Mouse (Mus musculus) mouse trophoblast stem cell (cell line): Measurements from ENCODE around the gene Abl1.

Experiments used
- in situ Hi-C, 2 experiments: fragments of 300-500 bp; cut with MseI, MboI; formaldehyde crosslinking; loops; 2 replicates in 1 of 2; 3 replicates in 1 of 2; pipeline ENCODE4 v1.15.1; 2025

The Abl1 gene

DNA sequence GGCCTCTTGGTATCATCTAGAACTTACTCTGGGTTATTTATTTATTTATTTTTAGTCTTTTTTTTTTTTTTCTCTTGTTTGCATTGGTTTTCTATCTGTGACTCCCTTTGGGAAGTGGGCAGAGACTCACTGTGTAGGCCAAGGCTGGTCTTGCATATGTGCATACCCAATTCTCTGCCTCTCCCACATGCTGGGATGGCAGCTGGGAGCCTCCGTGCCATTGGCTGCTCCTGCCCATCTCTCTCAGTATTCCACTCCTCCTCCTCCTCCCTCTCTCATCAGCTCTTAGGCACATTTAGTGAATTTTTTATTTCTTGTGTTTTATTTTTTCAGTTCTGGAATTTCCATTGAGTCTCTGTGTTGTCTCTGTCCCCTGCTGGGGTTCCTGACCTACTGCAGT, 53.6 kb downstream of the Abl1 start:
- in situ Hi-C loops = no loop called here

DNA sequence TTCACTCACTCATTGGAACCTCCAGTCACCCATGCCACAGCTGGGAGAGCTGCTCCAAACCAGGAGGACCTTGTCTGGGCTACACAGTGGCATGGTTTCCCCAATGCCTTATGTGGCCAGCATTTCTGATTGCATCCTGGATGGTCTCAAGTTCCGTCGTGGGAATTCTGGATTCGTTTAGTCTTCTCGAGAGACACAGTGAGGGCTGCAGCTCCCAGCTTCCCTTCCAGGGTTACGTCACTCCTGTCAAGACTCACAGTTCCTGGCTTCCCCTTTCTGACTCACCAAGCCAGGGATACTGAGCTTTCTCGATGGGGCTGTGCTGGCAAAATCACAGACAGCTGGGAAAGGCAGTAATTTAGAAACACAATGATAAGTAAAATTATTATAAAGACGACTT, 54.0 kb downstream of the Abl1 start:
- in situ Hi-C loops = no loop called here

DNA sequence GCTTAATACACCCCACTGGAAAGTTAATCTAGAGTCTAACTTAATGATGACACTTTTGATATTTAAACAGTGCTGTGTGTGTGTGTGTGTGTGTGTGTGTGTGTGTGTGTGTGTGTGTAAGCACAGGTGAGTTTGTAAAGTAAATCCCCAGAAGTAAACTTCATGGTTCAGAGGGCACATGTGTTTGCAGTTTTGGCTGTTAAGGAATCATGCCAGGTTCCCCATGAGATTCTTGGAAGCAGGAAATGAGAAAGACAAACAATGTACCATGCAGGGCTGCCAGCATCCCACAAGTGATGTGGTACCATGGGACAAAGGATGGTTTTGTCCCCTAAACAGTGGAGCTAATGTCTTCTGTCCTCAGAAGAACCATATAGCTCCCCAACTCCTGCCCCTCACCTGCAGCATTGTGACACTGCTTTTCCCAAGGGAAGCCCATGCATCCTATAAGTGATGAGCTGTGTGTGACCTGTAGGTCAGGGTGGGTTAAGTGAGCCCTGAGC, 57.6 kb downstream of the Abl1 start:
- in situ Hi-C loops = no loop called here

DNA sequence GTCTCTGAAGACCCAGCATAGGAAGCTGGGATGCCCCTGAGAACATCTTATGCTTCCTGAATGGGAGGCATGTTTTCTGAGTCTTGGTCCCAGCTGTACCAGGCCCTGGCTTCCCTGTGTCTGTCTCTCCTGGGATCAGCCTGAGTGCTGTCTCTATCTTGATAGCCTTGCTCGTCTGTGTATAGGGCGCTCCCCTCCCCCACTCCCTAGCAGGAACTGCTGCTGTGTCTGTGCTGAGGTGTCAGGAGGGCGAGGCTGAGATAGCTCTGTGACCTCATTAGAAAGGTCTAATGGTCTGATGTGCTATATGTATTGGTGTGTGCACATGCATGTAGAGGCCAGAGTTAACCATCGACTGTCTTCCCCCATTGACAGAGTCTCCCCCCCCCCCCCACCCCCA, 58.7 kb downstream of the Abl1 start:
- in situ Hi-C loops = no loop called here

DNA sequence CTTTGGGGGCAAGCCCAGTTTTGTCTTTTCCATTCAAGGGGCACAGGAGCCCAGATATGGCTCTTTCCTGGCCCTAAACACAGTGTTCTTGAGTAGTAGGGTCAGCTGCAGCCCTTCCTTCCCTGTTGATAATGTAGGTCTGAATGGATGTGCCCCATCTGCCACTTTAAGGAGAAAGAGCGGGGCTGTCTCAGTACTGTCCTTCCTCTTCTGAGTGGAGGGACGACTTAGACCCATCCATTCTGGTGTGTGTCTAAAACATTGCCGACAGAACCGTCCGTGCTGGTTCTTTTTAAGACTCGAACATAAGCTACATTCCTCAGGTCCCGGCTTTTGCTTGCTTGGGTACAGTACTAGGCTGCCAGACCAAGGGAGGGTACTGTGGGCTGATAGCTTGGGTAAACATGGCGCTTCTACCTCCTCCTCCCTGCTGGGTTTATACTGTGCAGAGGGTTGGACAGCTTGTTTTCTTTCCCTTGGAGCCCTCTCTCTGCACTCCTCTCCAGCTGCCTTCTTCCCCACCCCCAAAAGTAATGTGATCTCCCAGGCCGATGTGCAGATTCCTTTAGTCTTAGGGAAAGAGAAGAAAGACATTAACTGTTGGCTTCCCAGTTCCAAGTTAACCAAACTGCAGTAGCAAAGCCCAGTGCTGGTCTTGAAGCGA, 61.0 kb downstream of the Abl1 start:
- in situ Hi-C loops = no loop called here

DNA sequence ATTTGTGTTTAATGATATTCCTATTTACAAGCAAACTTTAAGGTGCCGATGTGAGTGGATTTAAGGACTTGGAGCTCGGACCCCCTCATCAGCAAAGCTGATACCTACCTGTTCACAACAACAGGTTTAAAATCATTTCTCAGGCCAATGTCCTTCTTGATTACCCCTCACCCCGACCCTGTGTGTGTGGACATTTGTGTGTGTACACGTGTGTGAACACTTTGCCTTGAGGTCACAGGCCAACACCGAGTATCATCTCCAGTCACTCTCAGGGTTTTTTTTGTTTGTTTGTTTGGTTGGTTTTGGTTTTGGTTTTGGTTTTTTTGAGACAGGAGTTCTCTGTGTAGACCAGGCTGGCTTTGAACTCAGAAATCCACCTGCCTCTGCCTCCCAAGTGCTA, 62.0 kb downstream of the Abl1 start:
- in situ Hi-C loops = no loop called here

DNA sequence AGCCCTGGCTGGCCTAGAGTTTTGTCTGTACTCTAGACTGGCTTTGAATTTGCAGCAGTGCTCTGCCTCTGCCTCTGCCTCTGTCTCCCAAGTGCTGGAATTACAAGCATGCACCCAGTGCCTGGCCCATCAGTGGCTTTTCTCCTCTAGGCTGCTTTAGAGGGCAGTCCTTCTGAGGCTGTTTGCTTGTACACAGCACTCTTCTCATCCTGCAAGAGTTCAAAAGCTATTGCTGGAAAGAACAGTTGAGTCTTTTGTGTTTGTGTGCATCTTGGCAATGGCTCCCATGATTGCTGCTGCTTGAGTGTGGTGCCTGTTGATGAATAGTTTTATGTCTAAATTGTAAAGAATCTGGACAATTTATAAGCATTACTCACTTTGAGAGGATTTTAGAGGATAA, 69.3 kb downstream of the Abl1 start:
- in situ Hi-C loops = no loop called here

DNA sequence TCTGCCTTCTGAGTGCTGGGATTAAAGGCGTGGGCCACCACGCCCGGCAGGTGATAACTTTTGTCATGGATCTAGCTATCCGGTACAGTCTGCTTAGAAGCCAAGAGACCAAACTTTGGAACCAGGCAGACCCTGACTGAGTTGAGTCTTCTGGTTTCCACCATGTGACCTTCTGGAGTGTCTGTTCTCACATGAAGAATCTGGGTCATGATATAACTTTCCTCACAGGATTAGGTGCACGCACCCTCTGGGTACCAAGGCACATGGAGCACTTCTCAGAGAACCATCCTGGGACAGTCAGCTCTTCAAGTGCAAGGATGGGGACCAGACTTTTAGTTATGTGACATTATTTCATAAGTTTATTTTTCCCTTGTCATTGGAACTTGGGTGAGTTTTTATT, 70.8 kb downstream of the Abl1 start:
- in situ Hi-C loops = no loop called here

DNA sequence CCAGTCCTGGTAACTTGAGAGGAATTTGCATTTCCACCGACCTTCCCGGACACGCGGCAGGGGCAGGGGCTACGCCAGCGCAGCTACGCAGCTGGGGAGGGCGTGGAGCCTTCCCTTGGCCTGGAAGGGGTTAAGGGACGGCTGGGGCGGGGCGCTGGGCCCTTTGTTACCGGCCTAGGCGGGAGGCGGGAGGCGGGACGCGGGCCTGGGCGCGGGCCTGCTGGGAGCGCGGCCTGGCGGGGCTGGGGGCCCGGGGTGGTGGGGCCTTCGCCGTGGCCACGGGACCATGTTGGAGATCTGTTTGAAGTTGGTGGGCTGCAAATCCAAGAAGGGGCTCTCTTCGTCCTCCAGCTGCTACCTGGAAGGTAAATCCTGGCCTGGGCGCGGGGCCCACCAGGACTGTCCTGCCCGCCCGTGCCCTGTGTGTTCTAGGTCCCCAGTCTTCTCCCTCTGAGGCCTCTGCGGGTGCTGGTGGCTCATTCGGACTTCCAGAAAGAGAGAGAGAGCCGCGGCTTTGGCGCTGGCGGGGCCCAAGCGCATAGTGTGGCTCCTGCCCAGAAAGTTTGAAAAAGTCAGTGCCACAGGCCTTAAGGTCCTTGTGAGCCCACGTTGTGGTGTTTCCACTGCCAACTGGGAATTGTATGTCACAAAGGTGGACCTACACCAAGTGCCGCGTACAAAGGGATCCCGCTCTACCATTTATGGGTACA, 71.7 kb downstream of the Abl1 start:
- in situ Hi-C loops = no loop called here

DNA sequence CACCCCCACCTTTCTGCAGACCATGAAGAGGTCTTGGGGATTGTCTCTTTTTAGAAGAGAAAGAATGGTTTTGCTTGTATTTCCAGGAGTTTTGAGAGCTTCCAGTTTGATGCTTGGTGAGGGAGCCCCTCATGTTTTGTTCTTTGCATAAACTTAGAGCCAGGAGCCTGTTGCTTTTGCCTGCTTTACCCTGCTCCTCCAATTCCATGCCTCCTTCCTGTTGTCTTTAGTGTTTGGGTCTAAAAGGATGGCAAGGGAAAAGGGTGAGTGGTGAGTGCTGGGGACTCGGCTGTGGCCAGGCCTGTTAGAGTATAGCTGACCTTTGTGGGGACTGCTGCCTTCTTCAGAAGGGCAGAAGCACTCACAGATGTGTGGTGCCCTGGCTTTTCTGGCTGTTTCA, 72.3 kb downstream of the Abl1 start:
- in situ Hi-C loops = no loop called here

DNA sequence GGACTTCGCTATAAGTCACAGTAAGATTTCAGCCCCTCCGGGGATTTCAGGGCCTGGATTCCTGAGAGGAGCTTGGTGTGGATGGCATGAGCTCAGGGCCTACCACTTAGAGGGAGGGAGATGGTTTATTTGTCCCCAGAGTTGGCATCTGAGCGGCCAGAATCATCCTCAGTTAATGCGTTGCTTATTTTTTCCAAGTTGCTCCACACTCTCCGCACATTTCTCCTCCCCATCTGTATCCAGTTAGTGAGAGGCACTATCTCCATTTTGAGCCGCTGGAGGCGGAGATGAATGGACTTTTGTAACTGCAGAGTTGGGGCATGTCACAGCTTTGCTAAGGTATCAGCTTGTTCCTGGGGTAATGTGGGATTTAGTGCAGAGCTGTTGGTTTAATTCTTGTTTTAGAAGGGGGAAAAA, 72.9 kb downstream of the Abl1 start:
- in situ Hi-C loops = no loop called here

DNA sequence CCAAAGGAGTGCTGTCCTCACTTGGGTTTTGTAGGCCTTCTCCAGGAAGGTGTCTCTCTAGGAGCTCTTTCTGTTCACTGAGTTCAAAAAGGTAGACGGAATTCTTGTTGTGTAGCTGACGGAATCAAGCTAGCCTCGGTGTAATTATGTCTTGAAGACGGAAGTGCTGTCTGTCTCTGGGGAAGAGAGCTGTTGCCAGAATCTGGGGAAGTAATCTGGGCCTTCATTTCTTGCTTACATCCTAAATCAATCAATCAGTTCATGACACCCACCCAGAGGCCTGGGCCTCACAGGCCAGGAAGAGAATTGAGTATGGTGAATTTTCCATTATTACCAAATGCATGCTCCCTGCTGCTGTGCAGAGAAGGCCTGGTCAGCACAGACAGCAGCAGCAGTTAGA, 73.4 kb downstream of the Abl1 start:
- in situ Hi-C loops = no loop called here

DNA sequence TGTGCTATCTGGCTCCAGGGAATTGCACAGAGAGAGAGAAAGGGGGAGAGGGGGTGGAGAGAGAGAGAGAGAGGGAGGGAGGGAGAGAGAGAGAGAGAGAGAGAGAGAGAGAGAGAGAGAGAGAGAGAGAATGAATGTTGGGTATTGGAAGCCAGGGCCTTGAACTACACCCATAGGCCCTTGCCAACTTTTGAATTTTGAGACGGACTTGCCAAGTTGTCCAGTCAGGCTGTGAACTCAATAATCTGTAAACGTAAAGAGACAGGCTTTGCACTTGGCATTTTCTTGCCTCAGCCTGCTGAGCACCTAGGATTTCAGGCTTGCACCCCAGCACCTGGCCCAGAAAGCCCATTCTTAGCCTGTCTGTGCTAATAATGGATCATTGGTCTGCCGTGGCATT, 74.0 kb downstream of the Abl1 start:
- in situ Hi-C loops = no loop called here

DNA sequence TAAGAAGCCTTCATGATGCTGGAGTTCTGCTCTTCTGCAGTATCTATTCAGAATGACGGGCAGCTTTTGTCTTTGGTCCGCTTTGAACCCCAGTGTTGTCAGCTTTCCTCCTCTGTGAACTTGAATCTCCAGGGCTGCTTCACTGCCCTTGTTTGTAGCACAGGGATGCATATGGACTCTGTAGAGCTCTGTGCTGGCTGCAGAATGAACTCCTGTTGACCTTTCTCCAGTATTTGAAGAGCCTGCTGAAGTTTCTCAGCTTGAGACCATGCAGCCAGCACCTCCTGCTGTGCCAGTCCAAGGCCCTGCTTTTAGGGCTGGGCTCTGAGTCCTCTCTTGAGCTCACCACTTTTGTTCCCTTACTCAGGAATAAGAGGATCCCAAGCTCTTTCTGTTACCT, 74.7 kb downstream of the Abl1 start:
- in situ Hi-C loops = no loop called here

DNA sequence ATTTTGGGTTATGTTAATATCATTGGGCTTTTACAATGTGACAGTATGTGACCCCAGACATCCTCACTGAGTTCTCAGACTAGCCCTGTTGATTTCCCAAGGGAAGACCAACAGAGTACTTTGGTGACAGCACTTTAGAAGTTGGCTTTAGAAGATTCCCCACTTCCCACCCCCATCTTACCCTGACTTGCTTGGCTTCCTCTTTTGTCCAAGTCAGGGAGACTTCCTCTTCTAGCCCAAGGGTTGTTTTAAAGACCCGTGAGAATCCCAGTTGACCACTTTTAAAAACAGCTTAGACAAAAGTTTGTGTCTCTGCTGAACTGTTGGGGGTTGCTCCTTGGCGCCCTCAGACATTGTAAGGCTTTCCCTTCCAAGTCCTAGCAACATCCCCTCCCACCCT, 75.1 kb downstream of the Abl1 start:
- in situ Hi-C loops = no loop called here

DNA sequence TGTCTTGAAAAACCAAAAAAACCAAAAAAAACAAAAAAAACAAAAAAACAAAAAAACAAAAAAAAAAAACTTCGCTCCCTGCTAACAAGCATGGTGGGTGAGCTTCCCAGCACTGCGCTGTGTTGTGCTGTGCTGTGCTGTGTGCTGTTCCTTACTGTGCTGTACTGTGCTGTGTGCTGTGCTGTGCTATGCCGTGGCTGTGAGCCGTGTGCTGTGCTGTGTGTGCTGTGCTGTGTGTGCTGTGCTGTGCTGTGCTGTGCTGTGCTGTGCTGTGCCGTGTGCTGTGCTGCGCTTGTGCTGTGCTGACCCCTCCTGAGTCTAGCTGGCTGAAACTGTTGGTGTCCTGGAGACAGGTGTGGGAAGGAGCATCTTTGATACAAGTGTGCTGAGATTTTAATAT, 78.9 kb downstream of the Abl1 start:
- in situ Hi-C loops = no loop called here

DNA sequence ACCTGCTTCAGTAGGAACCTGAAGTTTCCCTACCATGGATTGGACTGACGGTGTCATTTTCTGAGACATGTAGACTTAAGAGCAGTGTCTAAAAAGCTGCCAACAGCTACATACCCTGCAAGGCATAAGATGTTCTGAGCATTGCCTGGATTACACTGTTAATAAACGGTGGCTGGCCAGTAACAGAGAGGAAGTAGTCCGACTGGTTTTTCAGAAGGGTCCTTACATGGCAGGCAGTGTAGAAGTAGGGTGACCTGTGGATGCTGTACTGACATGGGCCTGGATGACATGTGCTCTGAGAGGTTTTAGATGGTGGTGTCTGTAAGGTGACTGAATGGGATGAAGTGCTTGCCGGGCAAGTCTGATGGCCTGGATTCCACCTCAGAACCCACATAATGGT, 79.6 kb downstream of the Abl1 start:
- in situ Hi-C loops = no loop called here

DNA sequence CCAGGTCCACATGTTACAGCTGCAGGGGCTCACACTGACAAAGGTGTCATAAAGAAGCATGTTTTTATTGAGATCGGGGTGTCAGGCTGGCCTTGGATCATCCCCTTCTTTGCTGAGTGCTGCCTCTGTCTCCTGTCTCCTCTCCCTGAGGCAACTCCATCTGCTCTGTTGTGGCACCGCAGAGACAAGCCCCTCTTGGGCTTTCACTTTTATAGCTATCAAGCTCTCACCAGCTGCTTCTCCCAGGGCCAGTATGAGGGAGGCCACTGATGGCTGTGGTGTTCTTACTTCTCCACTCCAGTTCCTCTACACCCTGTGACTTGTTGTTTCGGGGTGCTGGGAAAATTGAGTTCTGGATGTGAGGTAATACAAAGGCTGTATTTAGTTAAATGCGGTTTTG, 80.9 kb downstream of the Abl1 start:
- in situ Hi-C loops = no loop called here

DNA sequence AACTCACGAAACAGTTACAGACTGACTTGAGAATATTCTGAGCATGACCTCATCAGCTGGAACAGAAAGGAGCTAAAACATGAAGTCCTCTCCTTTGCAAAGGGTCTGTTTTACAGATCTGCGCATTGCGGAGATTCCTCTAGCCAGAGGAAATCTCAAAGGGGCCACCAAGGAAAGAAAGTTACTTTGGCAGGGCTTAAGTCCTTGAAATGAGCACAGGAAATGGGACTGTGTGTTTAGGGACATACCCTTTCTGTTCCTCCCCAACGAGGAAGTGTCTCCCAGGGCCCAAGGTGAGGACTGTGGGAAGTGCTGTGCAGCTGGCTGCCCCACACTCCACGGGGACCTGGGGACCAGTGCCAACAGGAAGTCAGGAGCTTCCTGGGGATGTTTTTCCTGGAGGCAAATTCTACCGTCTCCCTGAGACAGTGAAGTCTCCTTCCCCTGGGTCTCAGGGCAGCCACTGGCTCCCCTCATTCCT, 81.5 kb downstream of the Abl1 start:
- in situ Hi-C loops = no loop called here

DNA sequence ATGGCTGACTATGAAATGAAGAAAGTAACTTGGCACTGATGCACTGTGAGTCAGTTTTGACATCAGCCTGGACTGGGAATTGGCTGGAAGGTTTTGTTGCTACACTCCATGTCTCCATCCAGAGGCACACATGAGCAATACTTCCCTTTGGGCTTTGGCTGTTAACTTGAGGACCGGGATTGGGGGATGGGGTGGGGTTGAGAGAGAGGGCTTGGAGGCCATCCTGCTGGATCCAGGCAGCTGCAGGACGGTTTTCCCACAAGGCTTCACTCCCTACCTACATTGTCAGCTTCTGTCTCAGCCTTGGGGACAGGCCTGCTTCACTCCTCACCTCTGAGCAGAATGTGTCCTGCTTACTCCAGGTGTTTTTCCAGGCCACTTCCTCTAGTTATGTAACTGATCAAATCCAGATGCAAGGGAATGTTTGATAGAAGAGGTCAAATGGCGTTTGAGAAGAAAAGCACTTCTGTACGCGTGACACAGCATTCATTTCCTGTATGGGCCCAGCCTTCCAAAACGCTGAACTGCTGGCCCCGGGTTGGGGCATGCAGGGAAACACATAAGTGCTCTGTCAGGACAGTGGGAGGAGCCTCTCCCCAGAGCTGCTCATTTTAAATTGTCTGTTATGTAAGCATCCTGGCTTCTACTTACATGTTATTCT, 82.7 kb downstream of the Abl1 start:
- in situ Hi-C loops = no loop called here

DNA sequence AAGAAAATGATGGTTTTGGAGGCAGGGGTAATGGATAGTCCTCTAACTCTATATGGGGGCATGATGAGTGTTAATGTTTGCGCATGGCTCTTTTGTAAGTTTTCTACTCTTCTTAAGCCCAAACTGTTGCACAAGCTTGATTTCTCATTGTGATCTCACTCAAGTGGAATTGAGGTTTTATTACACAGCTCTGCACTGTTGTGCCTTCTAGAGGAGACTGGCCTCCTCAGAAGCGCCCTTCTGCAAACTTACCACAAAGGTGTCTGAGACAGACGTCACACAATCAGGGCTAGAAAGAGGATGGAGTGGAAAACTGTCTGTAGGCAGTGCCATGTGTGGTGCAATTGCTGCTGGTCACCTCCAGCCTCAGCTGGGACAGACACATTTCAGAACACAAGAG, 88.3 kb downstream of the Abl1 start:
- in situ Hi-C loops = no loop called here

DNA sequence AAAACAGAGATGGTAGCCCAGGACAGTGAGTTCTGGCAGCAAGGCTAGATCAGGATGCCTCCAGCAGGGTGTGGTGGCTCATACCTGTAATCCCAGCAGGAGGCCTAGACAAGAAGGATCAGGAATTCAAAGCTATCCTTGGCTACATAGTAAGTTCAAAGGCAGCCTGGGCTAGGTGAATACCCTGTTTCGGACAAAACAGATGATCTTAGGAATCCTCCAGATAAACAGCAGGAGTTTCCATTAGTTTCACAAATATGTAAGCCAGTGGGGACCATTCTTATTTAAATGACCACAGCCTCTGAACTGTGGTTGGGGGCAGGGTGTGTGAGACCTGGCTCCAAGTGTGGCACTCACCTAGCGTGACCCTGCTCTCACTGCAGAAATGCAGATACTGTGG, 91.1 kb downstream of the Abl1 start:
- in situ Hi-C loops = no loop called here
